Mouse (Mus musculus) ES-E14 (cell line): ENCODE results near the gene Psme2. TPM values are rescaled to one million over a fixed set of nuclear protein-coding genes. Genes with fewer than 3 reads are reported as not detected.
A peak's percentile ranks its signal among the peaks of the same experiment; 100 is the strongest.

ENCODE experiments used
- DNase-seq: peaks from one replicate; pipeline ENCODE4 v3.0.0-alpha.2; 2013; ENCODE audit warnings: low read depth, low spot score
- H3K27ac ChIP-seq: 2 replicates; pipeline ENCODE4 v1.5.1; 2012; ENCODE audit warnings: low read depth, mild to moderate bottlenecking, low read length, moderate library complexity, mixed read lengths; ENCODE audit not compliant: poor library complexity, insufficient read depth, severe bottlenecking
- H3K36me3 ChIP-seq: 2 replicates; pipeline ENCODE4 v1.6.1; 2012; ENCODE audit warnings: mild to moderate bottlenecking, low read length, moderate library complexity, mixed read lengths; ENCODE audit not compliant: control insufficient read depth, poor library complexity, insufficient read depth, severe bottlenecking
- H3K4me1 ChIP-seq, 2 experiments: fragments of 150-350 bp in 1 of 2; sonication (generic) in 1 of 2; 2 replicates each; pipeline ENCODE4 v1.6.1; 2012; ENCODE audit warnings: low read length in 2 of 2, mild to moderate bottlenecking in 1 of 2, mixed read lengths in 1 of 2; ENCODE audit not compliant: control insufficient read depth in 2 of 2, insufficient read depth in 2 of 2, poor library complexity in 1 of 2
- H3K4me3 ChIP-seq, 2 experiments: fragments of 150-350 bp in 1 of 2; sonication (generic) in 1 of 2; 2 replicates each; pipeline ENCODE4 v1.5.1; 2012; ENCODE audit warnings: low read length in 2 of 2, low read depth in 1 of 2, mild to moderate bottlenecking in 1 of 2, mixed read lengths in 1 of 2; ENCODE audit not compliant: insufficient read depth in 1 of 2, poor library complexity in 1 of 2, severe bottlenecking in 1 of 2
- H3K9ac ChIP-seq: 2 replicates; pipeline ENCODE4 v1.6.1; 2012; ENCODE audit warnings: low read depth, mild to moderate bottlenecking, low read length, mixed read lengths; ENCODE audit not compliant: poor library complexity, insufficient read depth, severe bottlenecking
- H3K9me3 ChIP-seq: fragments of 150-350 bp; sonication (generic); 2 replicates; pipeline ENCODE4 v1.6.1; 2012; ENCODE audit warnings: low read depth, mild to moderate bottlenecking, low read length; ENCODE audit not compliant: control insufficient read depth, insufficient read depth
- CHD2 ChIP-seq: IDR thresholded peaks from 2 replicates; pipeline ENCODE4 v1.6.1; 2014; ENCODE audit warnings: mild to moderate bottlenecking, low read depth, low read length, inconsistent platforms
- HCFC1 ChIP-seq: IDR thresholded peaks from 2 replicates; pipeline ENCODE4 v1.6.1; 2012; ENCODE audit warnings: low read length, inconsistent platforms, borderline replicate concordance; ENCODE audit not compliant: insufficient read depth
- MAFK ChIP-seq: IDR thresholded peaks from 2 replicates; pipeline ENCODE4 v1.6.1; 2014; ENCODE audit warnings: mild to moderate bottlenecking, low read depth, low read length, inconsistent platforms; ENCODE audit not compliant: insufficient read depth
- ZC3H11A ChIP-seq: IDR thresholded peaks from 2 replicates; pipeline ENCODE4 v1.6.1; 2012; ENCODE audit warnings: low read depth, mild to moderate bottlenecking, inconsistent platforms, low read length, borderline replicate concordance
- ZNF384 ChIP-seq: IDR thresholded peaks from 2 replicates; pipeline ENCODE4 v1.6.1; 2012; ENCODE audit warnings: low read depth, low read length, inconsistent platforms
- in situ Hi-C, 2 experiments: fragments of 600-800 bp; cut with MboI; formaldehyde crosslinking; loops; one replicate each; pipeline ENCODE4 v1.15.1; 2025; ENCODE audit warnings: low sequenced_read_pairs in 2 of 2, inconsistent platforms in 1 of 2; ENCODE audit not compliant: unreplicated experiment in 2 of 2
- total RNA-seq: library from RNA; depleted of rRNA; stranded (reverse); fragments of 300-350 nt; gene quantifications from 2 replicates; pipeline ENCODE4 v1.2.3, GENCODE M21; 2012

Psme2 gene
- total RNA-seq, 1 experiment: 44.0 TPM

DNA sequence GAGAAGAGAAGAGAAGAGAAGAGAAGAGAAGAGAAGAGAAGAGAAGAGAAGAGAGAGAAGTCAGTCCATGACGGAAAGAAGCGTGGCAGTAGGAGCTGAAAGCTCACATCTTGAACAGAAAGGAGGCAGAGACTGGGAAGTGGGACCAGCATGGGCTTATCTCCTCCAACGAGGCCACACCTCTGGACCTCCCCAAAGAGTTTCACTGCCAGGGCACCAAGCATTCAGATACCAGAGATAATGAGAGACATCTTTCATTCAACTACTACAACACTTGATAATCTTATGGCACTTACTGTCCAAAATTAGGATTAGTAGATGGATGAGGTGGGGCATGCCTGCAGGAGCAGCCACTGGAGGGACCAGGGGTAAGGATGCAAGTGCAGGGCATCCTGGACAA is 35.1 kb downstream of the Psme2 start:
- Histone ChIP-seq H3K27ac (no peak overlapping the region), H3K9ac (no peak overlapping the region), H3K9me3 (no peaks in the 10 kb centered on the region), H3K36me3 (no peaks in the 10 kb centered on the region), H3K4me3 (no peak overlapping the region), H3K4me1 (peaks cover 4 to 11% of the 10 kb centered on the region in 2 experiments; a peak in 3 of 4 replicates)
- in situ Hi-C loops: no loop called here
- no peak for DNase-seq
- no peak for TF ChIP-seq ZNF384
- no peak for TF ChIP-seq CHD2
- no peak for TF ChIP-seq HCFC1
- no peak for TF ChIP-seq MAFK
- no peak for TF ChIP-seq ZC3H11A

DNA sequence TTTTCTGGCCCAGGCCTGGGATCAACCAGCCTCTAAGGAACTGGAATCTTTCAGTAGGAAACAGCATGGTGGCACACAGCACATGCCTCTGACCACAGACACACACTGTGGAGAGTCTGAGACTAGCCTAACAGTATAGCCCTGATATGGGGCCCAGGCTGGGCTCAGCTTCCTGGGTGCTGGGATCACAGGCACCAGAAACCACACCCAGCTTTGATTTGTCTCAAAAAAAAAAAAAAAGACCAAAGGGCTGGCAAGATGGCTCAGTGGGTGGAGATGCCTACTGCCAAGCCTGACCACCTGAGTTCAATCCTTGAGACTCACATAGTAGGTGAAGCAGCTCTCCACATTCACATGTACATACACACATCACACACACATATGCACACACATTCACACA is 36.3 kb downstream of the Psme2 start:
- in situ Hi-C loops: no loop called here
- Histone ChIP-seq H3K9ac (no peak overlapping the region), H3K4me3 (no peak overlapping the region), H3K4me1 (peaks cover 8 to 11% of the 10 kb centered on the region in 2 experiments), H3K36me3 (no peaks in the 10 kb centered on the region), H3K9me3 (no peaks in the 10 kb centered on the region), H3K27ac (no peak overlapping the region)
- TF ChIP-seq CHD2: no peak
- 0 out of 2 replicates have a peak, but pooled peaks have one; percentile 22 for TF ChIP-seq ZNF384
- no peak for TF ChIP-seq ZC3H11A
- DNase-seq: no peak

DNA sequence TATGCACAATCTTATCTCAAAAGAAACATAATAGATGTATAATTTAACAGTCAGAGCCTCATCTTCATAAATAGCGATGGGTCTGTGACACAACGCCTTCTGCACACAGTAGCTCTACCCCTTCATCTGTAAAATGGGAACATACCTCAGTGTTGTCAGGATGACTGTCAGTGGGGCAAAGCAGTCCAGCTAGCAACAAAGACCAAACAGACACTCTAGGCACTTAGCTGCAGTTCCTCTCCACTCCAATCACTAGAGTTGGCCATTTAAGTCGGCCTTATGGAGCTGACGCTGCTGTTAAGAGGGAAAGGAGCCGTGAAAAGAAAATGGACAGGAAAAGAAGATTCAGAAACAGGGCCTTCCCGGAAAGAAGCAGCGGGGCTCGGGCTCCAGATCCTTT is 39.1 kb downstream of the Psme2 start:
- Histone ChIP-seq H3K4me1 (peaks cover 8 to 18% of the 10 kb centered on the region in 2 experiments), H3K9me3 (no peaks in the 10 kb centered on the region), H3K36me3 (peaks cover 16% of the 10 kb centered on the region; the same call in 1 of the 2 replicates), H3K9ac (peak overlapping the region; percentile 30; the same call in 1 of the 2 replicates), H3K27ac (peak overlapping the region; percentile 71; the same call in 1 of the 2 replicates), H3K4me3 (no peak overlapping the region)
- DNase-seq: no peak
- no peak for TF ChIP-seq ZC3H11A
- no peak for TF ChIP-seq CHD2
- TF ChIP-seq ZNF384: no peak
- TF ChIP-seq HCFC1: no peak
- TF ChIP-seq MAFK: no peak
- in situ Hi-C loops: no loop called here

DNA sequence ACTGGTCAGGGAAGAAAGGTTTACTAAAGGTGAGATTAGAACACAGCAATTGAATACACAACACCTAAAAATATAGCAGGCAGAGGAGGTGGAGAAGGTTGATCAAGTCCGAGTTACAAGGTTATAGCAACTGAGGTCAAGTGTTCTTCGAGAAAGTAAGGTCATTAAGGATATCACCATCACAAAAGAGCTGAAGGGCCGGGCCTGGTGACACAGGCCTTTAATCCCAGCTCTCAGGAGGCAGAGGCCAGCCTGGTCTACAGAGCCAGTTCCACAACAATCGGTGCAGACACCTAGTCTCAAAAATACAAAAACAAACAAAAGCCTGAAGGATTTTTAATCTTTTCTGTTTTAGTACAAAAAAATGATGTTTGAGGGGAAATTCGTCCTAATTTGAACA is 39.6 kb downstream of the Psme2 start:
- no peak for DNase-seq
- in situ Hi-C loops: no loop called here
- Histone ChIP-seq H3K9ac (no peak overlapping the region), H3K9me3 (no peaks in the 10 kb centered on the region), H3K4me3 (no peak overlapping the region), H3K4me1 (peaks cover 8 to 18% of the 10 kb centered on the region in 2 experiments), H3K27ac (peak overlapping the region; percentile 71; the same call in 1 of the 2 replicates), H3K36me3 (peaks cover 19% of the 10 kb centered on the region; the same call in 1 of the 2 replicates)
- TF ChIP-seq HCFC1 (no peak), ZNF384 (no peak), CHD2 (no peak), ZC3H11A (no peak), MAFK (no peak)

DNA sequence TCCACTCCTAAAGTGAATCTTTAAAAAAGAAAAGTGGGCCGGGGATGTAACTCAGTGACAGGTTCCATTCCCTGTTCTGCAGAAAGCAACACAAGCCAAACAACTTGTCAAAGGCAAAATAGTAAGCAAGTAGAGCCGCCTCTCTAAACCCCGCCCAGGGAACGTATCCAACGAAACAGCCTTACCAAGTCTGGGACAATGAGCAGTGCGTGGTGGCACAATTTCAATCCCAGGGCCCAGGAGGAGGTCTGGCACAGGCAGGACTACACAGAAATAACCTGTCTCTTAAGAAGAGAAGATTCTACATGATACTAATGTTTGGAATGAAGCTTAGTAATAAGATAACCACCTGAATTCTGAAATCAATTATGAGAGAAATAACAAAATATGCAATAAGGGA is 40.7 kb downstream of the Psme2 start:
- Histone ChIP-seq H3K4me1 (peaks cover 8 to 18% of the 10 kb centered on the region in 2 experiments), H3K36me3 (peaks cover 25% of the 10 kb centered on the region; the same call in 1 of the 2 replicates), H3K4me3 (no peak overlapping the region), H3K9me3 (no peaks in the 10 kb centered on the region), H3K27ac (no peak overlapping the region; the same call in 1 of the 2 replicates), H3K9ac (no peak overlapping the region)
- no peak for DNase-seq
- in situ Hi-C loops: no loop called here
- TF ChIP-seq ZNF384 (no peak), ZC3H11A (no peak), CHD2 (no peak), MAFK (no peak), HCFC1 (no peak)
